Mouse (Mus musculus): ENCODE data around the gene Nek7. TPM values are rescaled to one million over a fixed set of nuclear protein-coding genes. Genes with fewer than 3 reads are reported as not detected.

Nek7 gene
- total and polyA plus RNA-seq, 3 experiments, result 17.3 to 79.7 (median 69.9) TPM

GRCm38 (mm10) chr1:138448635-138449475 is 171.1 kb downstream of the Nek7 start:
- Histone ChIP-seq H3K4me1 (ENCODE audit: control insufficient read depth, insufficient read depth, low read length) (no peaks in the 10 kb centered on the region), H3K79me2 (replicated peaks; ENCODE audit: control insufficient read depth, insufficient read depth, low read length) (no peaks in the 10 kb centered on the region), H3K9ac (ENCODE audit: low read depth, low read length) (no peak overlapping the region), H3K4me3 (no peak overlapping the region), H3K36me3 (ENCODE audit: control insufficient read depth, insufficient read depth, low read length) (no peaks in the 10 kb centered on the region), H3K27ac (no peak overlapping the region), H3K27me3 (ENCODE audit: control insufficient read depth, insufficient read depth, low read length) (no peaks in the 10 kb centered on the region)
- no peak for DNase-seq
- no peak for TF ChIP-seq CTCF (IDR thresholded peaks at IDR 0.05)
- no peak for TF ChIP-seq EP300 (IDR thresholded peaks at IDR 0.05; ENCODE audit: insufficient read depth, low read depth, low read length)
- no peak for TF ChIP-seq POLR2A (IDR thresholded peaks at IDR 0.05; ENCODE audit: insufficient read depth, low read depth, low read length)
- WGBS, result 47% methylated on average over 15 of the region's 15 CpGs
- intact Hi-C loops (cut with DNase I), result no loop called here

DNA sequence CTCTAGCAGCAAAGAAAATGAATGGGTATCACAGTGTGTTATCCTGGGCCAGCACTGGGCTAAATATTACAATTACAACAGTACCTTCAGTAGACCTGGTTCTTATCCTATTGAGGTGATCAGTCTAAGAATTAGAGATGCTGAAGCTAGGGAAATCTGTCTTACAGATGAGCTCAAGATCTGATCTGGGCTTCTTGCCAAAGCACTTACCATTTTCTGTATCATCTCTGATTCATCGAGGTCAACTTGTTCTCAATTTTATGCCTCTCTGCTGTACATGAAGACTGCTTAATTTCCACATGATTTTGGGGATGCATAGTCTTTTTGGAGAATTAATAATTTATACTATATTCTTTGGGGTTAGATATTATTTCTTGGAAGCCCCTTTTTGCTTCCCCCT is 173.1 kb downstream of the Nek7 start:
- TF ChIP-seq CTCF (IDR thresholded peaks at IDR 0.05) (no peak), EP300 (IDR thresholded peaks at IDR 0.05; ENCODE audit: insufficient read depth, low read depth, low read length) (no peak), POLR2A (IDR thresholded peaks at IDR 0.05; ENCODE audit: insufficient read depth, low read depth, low read length) (no peak)
- Histone ChIP-seq H3K27ac (no peak overlapping the region), H3K79me2 (replicated peaks; ENCODE audit: control insufficient read depth, insufficient read depth, low read length) (no peaks in the 10 kb centered on the region), H3K4me3 (no peak overlapping the region), H3K4me1 (ENCODE audit: control insufficient read depth, insufficient read depth, low read length) (no peaks in the 10 kb centered on the region), H3K27me3 (ENCODE audit: control insufficient read depth, insufficient read depth, low read length) (no peaks in the 10 kb centered on the region), H3K9ac (ENCODE audit: low read depth, low read length) (no peak overlapping the region), H3K36me3 (ENCODE audit: control insufficient read depth, insufficient read depth, low read length) (no peaks in the 10 kb centered on the region)
- WGBS, result 63% methylated on average over 1 of the region's 1 CpGs
- intact Hi-C loops (cut with DNase I), result no loop called here
- no peak for DNase-seq

Other genes with a start within 250 kb of the Nek7 start
- not detected for gene Lhx9, start 228.4 kb upstream of the Nek7 start, total RNA-seq (2021)
- gene Lhx9, start 228.4 kb upstream of the Nek7 start, polyA plus RNA-seq (2012; rRNA removed), result not detected in 2 replicates
- 1 to 10 TPM; 8.0 to 8.3 TPM for gene 2310009B15Rik, start 236.7 kb upstream of the Nek7 start, total RNA-seq (2021)
- 12.2 and 13.1 TPM in 2 replicates for gene 2310009B15Rik, start 236.7 kb upstream of the Nek7 start, polyA plus RNA-seq (2012; rRNA removed)

All from heart, adult 2 months (tissue).